Mouse (Mus musculus): ENCODE measurements around the gene Pdcd1lg2. TPM values are rescaled to one million over a fixed set of nuclear protein-coding genes. Genes with fewer than 3 reads are reported as not detected.

Gene Pdcd1lg2
- total RNA-seq, 1 experiment: not detected

DNA sequence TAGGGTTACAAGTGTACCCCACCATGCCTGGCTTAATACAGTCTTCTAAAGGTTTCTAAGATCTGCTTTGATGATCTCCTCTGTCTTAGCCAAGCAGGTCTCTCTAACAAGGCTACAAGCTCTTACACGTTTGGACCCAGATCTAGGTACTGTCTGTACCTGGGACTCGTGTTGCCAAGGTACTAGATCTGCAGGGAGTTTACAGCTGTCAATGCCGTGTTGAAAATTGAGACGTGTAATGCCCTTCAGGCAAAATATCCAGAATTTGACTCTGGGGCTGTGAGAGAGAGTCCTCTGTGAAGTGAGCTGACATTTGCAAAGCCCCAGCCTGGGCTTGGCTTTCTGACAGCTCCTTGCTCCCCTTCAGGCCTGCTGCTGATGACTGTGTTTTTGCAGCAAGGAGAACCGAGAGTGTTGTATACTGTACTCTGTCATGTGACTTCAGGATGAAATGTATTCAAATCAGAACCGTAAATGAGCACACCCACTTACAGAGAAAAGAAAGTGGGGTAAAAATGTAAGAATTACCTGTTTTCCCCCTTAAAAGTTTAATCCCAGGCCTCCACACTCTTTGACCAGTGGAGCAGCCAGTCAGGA lies 85.4 kb downstream of the Pdcd1lg2 start:
- Histone ChIP-seq H3K9ac (ENCODE audit: insufficient read depth, low read depth, low read length, poor library complexity, severe bottlenecking) (no peak overlapping the region), H3K36me3 (ENCODE audit: control insufficient read depth, insufficient read depth, low read length, poor library complexity, severe bottlenecking) (no peaks in the 10 kb centered on the region), H3K9me3 (ENCODE audit: control insufficient read depth, insufficient read depth, low read depth, low read length) (no peaks in the 10 kb centered on the region), H3K4me3 (ENCODE audit: insufficient read depth in 1 of 2, low read depth in 1 of 2, low read length in 2 of 2, poor library complexity in 1 of 2, severe bottlenecking in 1 of 2) (no peak overlapping the region), H3K4me1 (ENCODE audit: control insufficient read depth in 2 of 2, insufficient read depth in 2 of 2, low read length in 2 of 2, poor library complexity in 1 of 2) (no peaks in the 10 kb centered on the region), H3K27ac (ENCODE audit: insufficient read depth, low read depth, low read length, poor library complexity, severe bottlenecking) (no peak overlapping the region)
- DNase-seq (ENCODE audit: low read depth, low spot score): no peak
- no peak for TF ChIP-seq HCFC1 (IDR thresholded peaks at IDR 0.05; ENCODE audit: borderline replicate concordance, insufficient read depth, low read length)
- TF ChIP-seq ZC3H11A (IDR thresholded peaks at IDR 0.05; ENCODE audit: borderline replicate concordance, low read depth, low read length): no peak
- no peak for TF ChIP-seq MAFK (IDR thresholded peaks at IDR 0.05; ENCODE audit: insufficient read depth, low read depth, low read length)
- TF ChIP-seq CHD2 (IDR thresholded peaks at IDR 0.05; ENCODE audit: low read depth, low read length): no peak
- TF ChIP-seq ZNF384 (IDR thresholded peaks at IDR 0.05; ENCODE audit: low read depth, low read length): no peak
- in situ Hi-C loops (cut with MboI; ENCODE audit: low sequenced_read_pairs in 2 of 2, unreplicated experiment in 2 of 2): no loop called here

DNA sequence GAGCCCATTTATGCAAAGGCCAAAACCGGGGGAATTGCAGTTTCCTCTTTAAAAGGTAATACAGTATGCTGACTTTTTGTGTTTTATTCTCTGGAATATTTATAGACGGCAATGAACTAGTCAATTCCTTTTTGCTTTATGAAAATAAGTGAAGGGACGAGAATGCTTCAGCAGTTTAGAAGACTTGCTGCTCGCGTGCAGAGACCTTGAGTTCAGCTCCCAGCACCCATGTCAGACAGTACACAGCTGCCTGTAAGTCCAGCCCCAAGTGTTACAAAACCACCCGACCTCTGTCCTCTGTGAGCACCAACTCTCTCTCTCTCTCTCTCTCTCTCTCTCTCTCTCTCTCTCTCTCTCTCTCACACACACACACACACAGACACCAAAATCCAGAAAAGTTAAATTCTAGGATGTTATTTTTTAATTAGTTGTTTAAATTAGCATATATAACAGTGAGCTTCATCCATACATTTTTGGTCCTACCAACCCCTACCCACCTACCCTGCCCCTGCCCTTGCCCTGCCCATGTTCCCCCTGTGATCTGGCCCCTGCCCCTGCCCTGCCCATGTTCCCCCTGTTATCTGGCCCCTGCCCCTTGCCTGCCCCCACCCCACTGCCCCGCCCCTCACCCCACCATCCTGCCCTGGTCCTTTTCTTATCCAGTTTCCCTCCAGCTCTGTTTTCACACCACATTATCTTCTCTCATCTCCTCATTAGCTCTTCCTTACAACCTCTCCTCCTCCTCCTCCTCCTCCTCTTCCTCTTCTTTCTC lies 86.3 kb downstream of the Pdcd1lg2 start:
- H3K36me3 ChIP-seq (ENCODE audit: control insufficient read depth, insufficient read depth, low read length, poor library complexity, severe bottlenecking): no peaks in the 10 kb centered on the region
- H3K4me3 ChIP-seq (ENCODE audit: insufficient read depth in 1 of 2, low read depth in 1 of 2, low read length in 2 of 2, poor library complexity in 1 of 2, severe bottlenecking in 1 of 2): no peak overlapping the region
- no peak overlapping the region for H3K9ac ChIP-seq (ENCODE audit: insufficient read depth, low read depth, low read length, poor library complexity, severe bottlenecking)
- no peak for TF ChIP-seq CHD2 (IDR thresholded peaks at IDR 0.05; ENCODE audit: low read depth, low read length)
- no peak for TF ChIP-seq HCFC1 (IDR thresholded peaks at IDR 0.05; ENCODE audit: borderline replicate concordance, insufficient read depth, low read length)
- TF ChIP-seq MAFK (IDR thresholded peaks at IDR 0.05; ENCODE audit: insufficient read depth, low read depth, low read length): no peak
- TF ChIP-seq ZNF384 (IDR thresholded peaks at IDR 0.05; ENCODE audit: low read depth, low read length): no peak
- no peak for TF ChIP-seq ZC3H11A (IDR thresholded peaks at IDR 0.05; ENCODE audit: borderline replicate concordance, low read depth, low read length)
- no peak for DNase-seq (ENCODE audit: low read depth, low spot score)
- H3K4me1 ChIP-seq (ENCODE audit: control insufficient read depth in 2 of 2, insufficient read depth in 2 of 2, low read length in 2 of 2, poor library complexity in 1 of 2): no peaks in the 10 kb centered on the region
- no peaks in the 10 kb centered on the region for H3K9me3 ChIP-seq (ENCODE audit: control insufficient read depth, insufficient read depth, low read depth, low read length)
- no peak overlapping the region for H3K27ac ChIP-seq (ENCODE audit: insufficient read depth, low read depth, low read length, poor library complexity, severe bottlenecking)
- in situ Hi-C loops (cut with MboI; ENCODE audit: low sequenced_read_pairs in 2 of 2, unreplicated experiment in 2 of 2): no loop called here

DNA sequence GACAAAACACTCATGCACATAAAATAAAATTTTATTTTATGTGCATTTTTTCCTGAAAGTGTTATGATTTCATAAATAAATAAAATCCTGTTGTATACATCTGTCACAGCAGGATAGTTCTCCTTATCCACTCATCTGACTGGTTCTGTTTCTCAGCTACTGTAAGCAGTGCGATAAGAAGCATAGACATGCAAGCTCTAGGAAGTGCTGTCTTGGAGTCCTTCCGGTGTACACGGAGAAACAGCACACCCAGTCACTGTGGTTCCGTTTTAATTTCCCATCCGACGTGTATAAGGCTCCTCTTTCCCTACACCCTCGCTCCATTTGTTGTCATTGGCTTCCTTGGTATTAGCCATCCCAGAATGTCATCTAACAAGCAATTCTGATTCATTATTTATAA lies 87.2 kb downstream of the Pdcd1lg2 start:
- Histone ChIP-seq H3K9ac (ENCODE audit: insufficient read depth, low read depth, low read length, poor library complexity, severe bottlenecking) (no peak overlapping the region), H3K4me3 (ENCODE audit: insufficient read depth in 1 of 2, low read depth in 1 of 2, low read length in 2 of 2, poor library complexity in 1 of 2, severe bottlenecking in 1 of 2) (no peak overlapping the region), H3K4me1 (ENCODE audit: control insufficient read depth in 2 of 2, insufficient read depth in 2 of 2, low read length in 2 of 2, poor library complexity in 1 of 2) (no peaks in the 10 kb centered on the region; a peak in 1 of 4 replicates), H3K27ac (ENCODE audit: insufficient read depth, low read depth, low read length, poor library complexity, severe bottlenecking) (no peak overlapping the region), H3K36me3 (ENCODE audit: control insufficient read depth, insufficient read depth, low read length, poor library complexity, severe bottlenecking) (no peaks in the 10 kb centered on the region), H3K9me3 (ENCODE audit: control insufficient read depth, insufficient read depth, low read depth, low read length) (no peaks in the 10 kb centered on the region)
- in situ Hi-C loops (cut with MboI; ENCODE audit: low sequenced_read_pairs in 2 of 2, unreplicated experiment in 2 of 2): no loop called here
- no peak for TF ChIP-seq HCFC1 (IDR thresholded peaks at IDR 0.05; ENCODE audit: borderline replicate concordance, insufficient read depth, low read length)
- no peak for TF ChIP-seq ZNF384 (IDR thresholded peaks at IDR 0.05; ENCODE audit: low read depth, low read length)
- TF ChIP-seq ZC3H11A (IDR thresholded peaks at IDR 0.05; ENCODE audit: borderline replicate concordance, low read depth, low read length): no peak
- TF ChIP-seq MAFK (IDR thresholded peaks at IDR 0.05; ENCODE audit: insufficient read depth, low read depth, low read length): no peak
- no peak for TF ChIP-seq CHD2 (IDR thresholded peaks at IDR 0.05; ENCODE audit: low read depth, low read length)
- DNase-seq (ENCODE audit: low read depth, low spot score): no peak

DNA sequence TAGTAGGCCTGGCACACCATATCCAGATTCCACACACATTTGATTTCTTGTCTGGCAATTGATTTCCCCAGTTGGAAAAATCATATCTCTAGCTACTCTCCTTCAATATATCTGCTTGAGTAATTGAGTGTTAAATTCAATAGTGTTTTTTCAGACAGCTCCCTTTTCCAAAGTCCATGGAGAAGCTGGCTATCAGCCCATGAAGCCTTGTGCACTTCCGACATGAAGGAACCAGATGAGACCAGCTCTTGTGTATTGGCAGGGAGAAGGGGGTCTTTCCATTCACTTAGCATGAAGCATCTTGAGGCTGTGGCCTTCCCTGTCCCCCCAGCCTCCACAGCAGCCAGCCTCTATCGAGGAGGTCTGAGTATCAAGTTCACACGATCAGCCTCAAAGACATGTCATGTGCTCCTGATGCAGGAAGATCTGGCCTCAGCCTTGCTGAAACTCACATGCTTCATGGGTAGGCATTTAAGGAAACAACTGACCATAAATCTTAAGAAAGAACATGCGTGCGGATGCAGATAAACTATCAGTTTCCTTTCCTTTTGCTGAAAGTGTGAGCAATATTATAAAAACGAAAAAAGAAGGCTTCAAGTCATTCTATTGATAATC lies 88.2 kb downstream of the Pdcd1lg2 start:
- no peaks in the 10 kb centered on the region for H3K9me3 ChIP-seq (ENCODE audit: control insufficient read depth, insufficient read depth, low read depth, low read length)
- no peaks in the 10 kb centered on the region for H3K36me3 ChIP-seq (ENCODE audit: control insufficient read depth, insufficient read depth, low read length, poor library complexity, severe bottlenecking)
- no peak for TF ChIP-seq HCFC1 (IDR thresholded peaks at IDR 0.05; ENCODE audit: borderline replicate concordance, insufficient read depth, low read length)
- TF ChIP-seq MAFK (IDR thresholded peaks at IDR 0.05; ENCODE audit: insufficient read depth, low read depth, low read length): no peak
- no peak for DNase-seq (ENCODE audit: low read depth, low spot score)
- no peaks in the 10 kb centered on the region; a peak in 1 of 4 replicates for H3K4me1 ChIP-seq (ENCODE audit: control insufficient read depth in 2 of 2, insufficient read depth in 2 of 2, low read length in 2 of 2, poor library complexity in 1 of 2)
- no peak overlapping the region for H3K9ac ChIP-seq (ENCODE audit: insufficient read depth, low read depth, low read length, poor library complexity, severe bottlenecking)
- no peak overlapping the region for H3K4me3 ChIP-seq (ENCODE audit: insufficient read depth in 1 of 2, low read depth in 1 of 2, low read length in 2 of 2, poor library complexity in 1 of 2, severe bottlenecking in 1 of 2)
- no peak overlapping the region for H3K27ac ChIP-seq (ENCODE audit: insufficient read depth, low read depth, low read length, poor library complexity, severe bottlenecking)
- in situ Hi-C loops (cut with MboI; ENCODE audit: low sequenced_read_pairs in 2 of 2, unreplicated experiment in 2 of 2): no loop called here

Data from ES-E14 (cell line).